Mouse (Mus musculus): ENCODE data around the gene Prdm11. TPM values are rescaled to one million over a fixed set of nuclear protein-coding genes. Genes with fewer than 3 reads are reported as not detected.

Prdm11 gene
- total and polyA plus RNA-seq, 3 experiments: 0.05 to 1.8 (median 0.06) TPM

- H3K36me3 ChIP-seq (replicated peaks in 1 of 2; ENCODE audit: control insufficient read depth in 1 of 2, insufficient read depth in 1 of 2, low read length in 1 of 2): no peaks in the 10 kb centered on the region
- in situ Hi-C loops (cut with MboI; ENCODE audit: low pct_ligation_motif_present, low pct_unique_long_range_greater_than_20kb, low sequenced_read_pairs) (no loop called here), dilution Hi-C loops (cut with MboI; ENCODE audit: extremely low pct_ligation_motif_present, extremely low pct_unique_long_range_greater_than_20kb, low sequenced_read_pairs) (no loop called here)
- H3K4me1 ChIP-seq (ENCODE audit: control insufficient read depth in 1 of 2, insufficient read depth in 2 of 2): no peaks in the 10 kb centered on the region
- peaks cover 81% of the 10 kb centered on the region for H3K27me3 ChIP-seq (replicated peaks)
- DNase-seq (ENCODE audit: extremely low read depth): no peak
- no peak overlapping the region for H3K4me2 ChIP-seq (ENCODE audit: insufficient read depth, low read depth, poor library complexity, severe bottlenecking)
- H3K4me3 ChIP-seq (replicated peaks in 1 of 3; ENCODE audit: low read depth in 2 of 3, low read length in 2 of 3, poor library complexity in 1 of 3): no peak overlapping the region
- TF ChIP-seq NELFE (IDR thresholded peaks at IDR 0.05; ENCODE audit: low read depth, low read length): no peak
- no peak for TF ChIP-seq CTCF (conservative IDR thresholded peaks at IDR 0.05 in 1 of 2, IDR thresholded peaks at IDR 0.05 in 1 of 2; ENCODE audit: low read depth in 2 of 2, low read length in 2 of 2)
- TF ChIP-seq ZKSCAN1 (IDR thresholded peaks at IDR 0.05; ENCODE audit: borderline replicate concordance, low read depth, low read length): no peak
- TF ChIP-seq PAX5 (IDR thresholded peaks at IDR 0.05; ENCODE audit: low read length): no peak
- no peak for TF ChIP-seq RAD21 (IDR thresholded peaks at IDR 0.05; ENCODE audit: low read depth, low read length)
- no peak for TF ChIP-seq POLR2A (IDR thresholded peaks at IDR 0.05; ENCODE audit: low read depth, low read length)
- TF ChIP-seq NRF1 (IDR thresholded peaks at IDR 0.05; ENCODE audit: low read depth, low read length): no peak
- no peak for TF ChIP-seq ETS1 (conservative IDR thresholded peaks at IDR 0.05; ENCODE audit: low read depth, low read length)
- no peak for TF ChIP-seq GABPA (IDR thresholded peaks at IDR 0.05; ENCODE audit: insufficient replicate concordance, low read depth, low read length)
- TF ChIP-seq JUND (conservative IDR thresholded peaks at IDR 0.05; ENCODE audit: low read depth, low read length): no peak
- TF ChIP-seq MEF2A (IDR thresholded peaks at IDR 0.05; ENCODE audit: borderline replicate concordance, low read depth, low read length): no peak
- TF ChIP-seq HCFC1 (IDR thresholded peaks at IDR 0.05; ENCODE audit: low read depth, low read length): no peak
- TF ChIP-seq ELF1 (IDR thresholded peaks at IDR 0.05; ENCODE audit: low read depth, low read length): no peak
- no peak for TF ChIP-seq ZC3H11A (IDR thresholded peaks at IDR 0.05; ENCODE audit: low read depth, low read length)
- no peak for TF ChIP-seq CHD2 (IDR thresholded peaks at IDR 0.05; ENCODE audit: low read length)
- no peak for TF ChIP-seq SMC3 (IDR thresholded peaks at IDR 0.05; ENCODE audit: low read depth, low read length)
- TF ChIP-seq USF1 (IDR thresholded peaks at IDR 0.05; ENCODE audit: low read depth, low read length): no peak
- no peak for TF ChIP-seq IRF4 (IDR thresholded peaks at IDR 0.05; ENCODE audit: low read depth, low read length)
- TF ChIP-seq KAT2A (IDR thresholded peaks at IDR 0.05; ENCODE audit: insufficient replicate concordance, low read length): no peak
- TF ChIP-seq MAZ (IDR thresholded peaks at IDR 0.05; ENCODE audit: low read depth, low read length): no peak
- H3K79me2 ChIP-seq (replicated peaks; ENCODE audit: control insufficient read depth, extremely low read depth, insufficient read depth, poor library complexity, severe bottlenecking): no peaks in the 10 kb centered on the region
- no peak overlapping the region for H3K27ac ChIP-seq (ENCODE audit: insufficient read depth, low read depth)
- H3K9me3 ChIP-seq (replicated peaks; ENCODE audit: low read length): no peaks in the 10 kb centered on the region
- H3K9ac ChIP-seq (ENCODE audit: insufficient read depth, low read depth): no peak overlapping the region
These were observed 37.8 kb downstream of the Prdm11 start for GRCm38 (mm10) chr2:93007967-93008685.

- Histone ChIP-seq H3K27me3 (replicated peaks) (peaks cover 85% of the 10 kb centered on the region), H3K4me3 (replicated peaks in 1 of 3; ENCODE audit: low read depth in 2 of 3, low read length in 2 of 3, poor library complexity in 1 of 3) (no peak overlapping the region), H3K27ac (ENCODE audit: insufficient read depth, low read depth) (no peak overlapping the region), H3K9me3 (replicated peaks; ENCODE audit: low read length) (no peaks in the 10 kb centered on the region), H3K79me2 (replicated peaks; ENCODE audit: control insufficient read depth, extremely low read depth, insufficient read depth, poor library complexity, severe bottlenecking) (no peaks in the 10 kb centered on the region), H3K4me2 (ENCODE audit: insufficient read depth, low read depth, poor library complexity, severe bottlenecking) (no peak overlapping the region), H3K4me1 (ENCODE audit: control insufficient read depth in 1 of 2, insufficient read depth in 2 of 2) (no peaks in the 10 kb centered on the region), H3K9ac (ENCODE audit: insufficient read depth, low read depth) (no peak overlapping the region), H3K36me3 (replicated peaks in 1 of 2; ENCODE audit: control insufficient read depth in 1 of 2, insufficient read depth in 1 of 2, low read length in 1 of 2) (no peaks in the 10 kb centered on the region)
- TF ChIP-seq ZC3H11A (IDR thresholded peaks at IDR 0.05; ENCODE audit: low read depth, low read length) (no peak), POLR2AphosphoS2 (IDR thresholded peaks at IDR 0.05; ENCODE audit: low read depth, low read length) (no peak), MAX (IDR thresholded peaks at IDR 0.05; ENCODE audit: low read length) (no peak), RCOR1 (conservative IDR thresholded peaks at IDR 0.05; ENCODE audit: low read depth, low read length) (no peak), NRF1 (IDR thresholded peaks at IDR 0.05; ENCODE audit: low read depth, low read length) (no peak), PAX5 (IDR thresholded peaks at IDR 0.05; ENCODE audit: low read length) (no peak), JUND (conservative IDR thresholded peaks at IDR 0.05; ENCODE audit: low read depth, low read length) (no peak), SMC3 (IDR thresholded peaks at IDR 0.05; ENCODE audit: low read depth, low read length) (no peak), TBP (conservative IDR thresholded peaks at IDR 0.05; ENCODE audit: low read depth, low read length) (no peak), ZKSCAN1 (IDR thresholded peaks at IDR 0.05; ENCODE audit: borderline replicate concordance, low read depth, low read length) (no peak), E2F4 (IDR thresholded peaks at IDR 0.05; ENCODE audit: insufficient replicate concordance, low read depth, low read length) (no peak), ELF1 (IDR thresholded peaks at IDR 0.05; ENCODE audit: low read depth, low read length) (no peak), MYC (IDR thresholded peaks at IDR 0.05; ENCODE audit: low read depth, low read length) (no peak), JUN (IDR thresholded peaks at IDR 0.05; ENCODE audit: insufficient read depth, low read depth, low read length) (no peak), ZNF384 (IDR thresholded peaks at IDR 0.05; ENCODE audit: low read depth, low read length) (no peak), HCFC1 (IDR thresholded peaks at IDR 0.05; ENCODE audit: low read depth, low read length) (no peak)
- in situ Hi-C loops (cut with MboI; ENCODE audit: low pct_ligation_motif_present, low pct_unique_long_range_greater_than_20kb, low sequenced_read_pairs): no loop called here
- dilution Hi-C loops (cut with MboI; ENCODE audit: extremely low pct_ligation_motif_present, extremely low pct_unique_long_range_greater_than_20kb, low sequenced_read_pairs): no loop called here
- no peak for DNase-seq (ENCODE audit: extremely low read depth)
These were observed 40.9 kb downstream of the Prdm11 start for GRCm38 (mm10) chr2:93005028-93005427.

All from CH12.LX (cell line).